Mouse (Mus musculus) spleen, postnatal 0 days (tissue): ENCODE data around the gene Alkbh6. TPM values are rescaled to one million over a fixed set of nuclear protein-coding genes. Genes with fewer than 3 reads are reported as not detected.

ENCODE experiments used
- polyA plus RNA-seq: library from polyadenylated mRNA; unstranded; fragments of >200 nt; fragmentation: Nextera tagmentation; extraction: Ambion mirVana; gene quantifications from 2 replicates; pipeline ENCODE4 v1.2.1, GENCODE M21; 2015

Gene Alkbh6
- 22.7 and 26.0 TPM in 2 replicates for polyA plus RNA-seq

GRCm38 (mm10) chr7:30308076-30309005 is at the start of gene Alkbh6:
TSS of gene Alkbh6 (plus strand) at chr7:30308717.

GRCm38 (mm10) chr7:30279951-30280669 is 28.4 kb upstream of the Alkbh6 start, which contains the start of the genes Thap8 and Wdr62:
TSS of gene Thap8 (plus strand) at chr7:30280094.
TSS of gene Wdr62 (minus strand) at chr7:30280419.

GRCm38 (mm10) chr7:30291215-30292131 is 17.0 kb upstream of the Alkbh6 start, which contains the start of gene Clip3:
TSS of gene Clip3 (plus strand) at chr7:30291728.

GRCm38 (mm10) chr7:30314721-30315155 is 6.2 kb downstream of the Alkbh6 start, which contains the start of gene Syne4:
TSS of gene Syne4 (plus strand) at chr7:30314807.

GRCm38 (mm10) chr7:30321539-30322284 is 13.2 kb downstream of the Alkbh6 start, which contains the start of gene E130208F15Rik:
TSS of gene E130208F15Rik (plus strand) at chr7:30321740.

GRCm38 (mm10) chr7:30323795-30324194 is 15.3 kb downstream of the Alkbh6 start, which contains the start of gene Sdhaf1:
TSS of gene Sdhaf1 (minus strand) at chr7:30323895.

GRCm38 (mm10) chr7:30362652-30363343 is 54.3 kb downstream of the Alkbh6 start, which contains the start of gene Lrfn3:
TSS of gene Lrfn3 (minus strand) at chr7:30362772.

Other genes starting within 250 kb of the Alkbh6 start
- 1.5 and 2.6 TPM in 2 replicates for gene Zfp82, start 235.8 kb upstream of the Alkbh6 start, polyA plus RNA-seq
- gene Gm26920, start 218.3 kb upstream of the Alkbh6 start, polyA plus RNA-seq: 0.84 TPM in 1 of 2 replicates, not detected in the other
- 2.7 and 5.3 TPM in 2 replicates for gene Zfp566, start 218.2 kb upstream of the Alkbh6 start, polyA plus RNA-seq
- 19.7 and 22.8 TPM in 2 replicates for gene Zfp260, start 213.9 kb upstream of the Alkbh6 start, polyA plus RNA-seq
- 1.9 and 2.0 TPM in 2 replicates for gene Zfp382, start 186.8 kb upstream of the Alkbh6 start, polyA plus RNA-seq
- 6.0 and 7.1 TPM in 2 replicates for gene Zfp146, start 139.0 kb upstream of the Alkbh6 start, polyA plus RNA-seq
- gene Cox7a1, start 124.6 kb upstream of the Alkbh6 start, polyA plus RNA-seq: 1.4 and 2.1 TPM in 2 replicates
- 72.4 and 74.1 TPM in 2 replicates for gene Capns1, start 109.9 kb upstream of the Alkbh6 start, polyA plus RNA-seq
- 76.3 and 78.3 TPM in 2 replicates for gene Polr2i, start 76.8 kb upstream of the Alkbh6 start, polyA plus RNA-seq
- 75.0 and 79.1 TPM in 2 replicates for gene Tbcb, start 76.4 kb upstream of the Alkbh6 start, polyA plus RNA-seq
- gene Ovol3, start 73.0 kb upstream of the Alkbh6 start, polyA plus RNA-seq: not detected in 2 replicates
- 0.18 TPM in 2 replicates for gene Thap8, start 28.6 kb upstream of the Alkbh6 start, polyA plus RNA-seq
- 9.3 and 10.4 TPM in 2 replicates for gene Wdr62, start 28.3 kb upstream of the Alkbh6 start, polyA plus RNA-seq
- gene Clip3, start 17.0 kb upstream of the Alkbh6 start, polyA plus RNA-seq: 4.1 and 6.3 TPM in 2 replicates
- gene Syne4, start 6.1 kb downstream of the Alkbh6 start, polyA plus RNA-seq: 2.6 and 3.4 TPM in 2 replicates
- not detected in 2 replicates for gene E130208F15Rik, start 13.0 kb downstream of the Alkbh6 start, polyA plus RNA-seq
- gene Sdhaf1, start 15.2 kb downstream of the Alkbh6 start, polyA plus RNA-seq: 10.2 and 11.3 TPM in 2 replicates
- 0.81 and 1.0 TPM in 2 replicates for gene Lrfn3, start 54.1 kb downstream of the Alkbh6 start, polyA plus RNA-seq
- 396 and 576 TPM in 2 replicates for gene Tyrobp, start 105.0 kb downstream of the Alkbh6 start, polyA plus RNA-seq
- 32.8 and 46.4 TPM in 2 replicates for gene Hcst, start 111.1 kb downstream of the Alkbh6 start, polyA plus RNA-seq
- gene Nfkbid, start 113.0 kb downstream of the Alkbh6 start, polyA plus RNA-seq: 4.5 and 5.9 TPM in 2 replicates
- gene Aplp1, start 136.8 kb downstream of the Alkbh6 start, polyA plus RNA-seq: 2.0 and 2.3 TPM in 2 replicates
- 0.04 and 0.23 TPM in 2 replicates for gene Kirrel2, start 149.0 kb downstream of the Alkbh6 start, polyA plus RNA-seq
- gene Nphs1, start 149.6 kb downstream of the Alkbh6 start, polyA plus RNA-seq: 0.21 and 0.32 TPM in 2 replicates
- 0.10 TPM in 1 of 2 replicates, not detected in the other for gene Prodh2, start 184.9 kb downstream of the Alkbh6 start, polyA plus RNA-seq
- gene Arhgap33, start 226.3 kb downstream of the Alkbh6 start, polyA plus RNA-seq: 3.5 TPM in 2 replicates
- gene Hspb6, start 243.5 kb downstream of the Alkbh6 start, polyA plus RNA-seq: 14.6 and 14.7 TPM in 2 replicates
- gene Proser3, start 243.6 kb downstream of the Alkbh6 start, polyA plus RNA-seq: 2.5 and 3.4 TPM in 2 replicates